ENCODE assay signal across 19 mouse cellular contexts in genomic region chr7:120157575-120158061, GRCm38 (mm10). TPM values are rescaled to one million over a fixed set of nuclear protein-coding genes. Genes with fewer than 3 reads are reported as not detected.
DNase-seq lines count a peak whose midpoint lies in the region; ATAC-seq and TF ChIP-seq lines count a peak whose summit lies in the region.
"Had no signal": no experiment of that assay in that cellular context is flagged by ENCODE, and none has a peak within 500 bp of the region (broad histone marks: within the 10 kb centered on the region; RNA-seq: fewer than 3 reads in every experiment).

No protein-coding gene starts in this region.

- H3K9ac ChIP-seq in forebrain, embryonic 13.5 days, result no peak overlapping the region
- H3K9ac ChIP-seq in hindbrain, postnatal 0 days (replicated peaks; ENCODE audit: low read length), result no peak overlapping the region
- no peak overlapping the region for H3K9ac ChIP-seq in kidney, embryonic 15.5 days
- H3K9ac ChIP-seq: limb, embryonic 15.5 days; stomach, embryonic 15.5 days had no signal

- intact Hi-C loops in left cerebral cortex, postnatal 14 days (cut with DNase I), result no loop called here
- intact Hi-C loops in left cerebral cortex, postnatal 36 days (cut with DNase I), result no loop called here

- peak; percentile 80 for ATAC-seq in forebrain, embryonic 13.5 days
- ATAC-seq in hindbrain, postnatal 0 days, result no peak
- no peak for ATAC-seq in kidney, embryonic 15.5 days (replicated peaks; ENCODE audit: low FRiP score)
- ATAC-seq: CD4-positive, CD25-positive, alpha-beta regulatory T cell, adult 4 months; inflammation-experienced regulatory T-cells, adult 6 months had no signal

- no peak for TF ChIP-seq CTCF in hindbrain, postnatal 0 days (IDR thresholded peaks at IDR 0.05; ENCODE audit: low read depth)

- WGBS in forebrain, embryonic 13.5 days, result 5% methylated on average over 5 of the region's 5 CpGs
- WGBS in hindbrain, postnatal 0 days, result 36% methylated on average over 5 of the region's 5 CpGs
- WGBS in kidney, embryonic 15.5 days, result 48% methylated on average over 5 of the region's 5 CpGs

- H3K27ac ChIP-seq in forebrain, embryonic 13.5 days, result peak overlapping the region; percentile 45; the same call in 1 of the 2 replicates
- H3K27ac ChIP-seq in hindbrain, postnatal 0 days, result no peak overlapping the region
- H3K27ac ChIP-seq in kidney, embryonic 15.5 days, result no peak overlapping the region
- H3K27ac ChIP-seq: limb, embryonic 15.5 days; stomach, embryonic 15.5 days had no signal

- H3K36me3 ChIP-seq in forebrain, embryonic 13.5 days (ENCODE audit: poor library complexity, severe bottlenecking), result no peaks in the 10 kb centered on the region
- H3K36me3 ChIP-seq in hindbrain, postnatal 0 days (ENCODE audit: insufficient read depth, low read length), result no peaks in the 10 kb centered on the region
- no peaks in the 10 kb centered on the region for H3K36me3 ChIP-seq in kidney, embryonic 15.5 days
- H3K36me3 ChIP-seq: limb, embryonic 15.5 days; stomach, embryonic 15.5 days had no signal

- peak; percentile 13 to 37 for DNase-seq in left cerebral cortex, postnatal 14 days (ENCODE audit: low spot score in 2 of 2)
- DNase-seq in left cerebral cortex, postnatal 36 days (ENCODE audit: low spot score in 2 of 2), result no peak
- peak; percentile 10 for DNase-seq in hindbrain, postnatal 0 days (ENCODE audit: low spot score)
- DNase-seq in retina, postnatal 7 days (ENCODE audit: low read depth, low spot score), result peak; percentile 27
- no peak for DNase-seq in urinary bladder, postnatal 4 days (ENCODE audit: low spot score in 2 of 2)
- DNase-seq: gastrocnemius, postnatal 10 days; lung, adult 2 months; right cerebral cortex, postnatal 25 days; thymus, postnatal 25 days had no signal

- H3K9me3 ChIP-seq in forebrain, embryonic 13.5 days (replicated peaks), result no peaks in the 10 kb centered on the region
- H3K9me3 ChIP-seq in hindbrain, postnatal 0 days (ENCODE audit: low read length), result no peaks in the 10 kb centered on the region
- no peaks in the 10 kb centered on the region for H3K9me3 ChIP-seq in kidney, embryonic 15.5 days (replicated peaks)
- H3K9me3 ChIP-seq: limb, embryonic 15.5 days; stomach, embryonic 15.5 days had no signal

- H3K4me3 ChIP-seq in forebrain, embryonic 13.5 days, result no peak overlapping the region
- no peak overlapping the region for H3K4me3 ChIP-seq in hindbrain, postnatal 0 days (ENCODE audit: low read length)
- H3K4me3 ChIP-seq in kidney, embryonic 15.5 days (replicated peaks), result no peak overlapping the region
- H3K4me3 ChIP-seq: limb, embryonic 15.5 days; stomach, embryonic 15.5 days had no signal

- H3K4me1 ChIP-seq in forebrain, embryonic 13.5 days, result peaks cover 21% of the 10 kb centered on the region
- peaks cover 6% of the 10 kb centered on the region; the same call in 1 of the 2 replicates for H3K4me1 ChIP-seq in hindbrain, postnatal 0 days (ENCODE audit: insufficient read depth, low read length)
- H3K4me1 ChIP-seq in kidney, embryonic 15.5 days, result no peaks in the 10 kb centered on the region
- H3K4me1 ChIP-seq: limb, embryonic 15.5 days; stomach, embryonic 15.5 days had no signal

- H3K4me2 ChIP-seq in forebrain, embryonic 13.5 days, result no peak overlapping the region
- H3K4me2 ChIP-seq in hindbrain, postnatal 0 days (ENCODE audit: low read depth, low read length), result no peak overlapping the region
- H3K4me2 ChIP-seq in kidney, embryonic 15.5 days, result no peak overlapping the region
- H3K4me2 ChIP-seq: limb, embryonic 15.5 days; stomach, embryonic 15.5 days had no signal

- H3K27me3 ChIP-seq in forebrain, embryonic 13.5 days, result peaks cover 79% of the 10 kb centered on the region
- H3K27me3 ChIP-seq in hindbrain, postnatal 0 days (ENCODE audit: insufficient read depth, low read length), result no peaks in the 10 kb centered on the region
- no peaks in the 10 kb centered on the region for H3K27me3 ChIP-seq in kidney, embryonic 15.5 days
- H3K27me3 ChIP-seq: limb, embryonic 15.5 days; stomach, embryonic 15.5 days had no signal

RNA-seq across cellular contexts. Expression of gene Zp2, which starts 12.5 kb away (rescaled TPM):
- under 1 TPM; 0.15 to 0.53 TPM for total RNA-seq in left cerebral cortex, postnatal 14 days (2021)
- total RNA-seq in left cerebral cortex, postnatal 36 days (2021), result under 1 TPM; 0.20 to 0.45 TPM
- not detected in 2 replicates for polyA plus RNA-seq in forebrain, embryonic 13.5 days (2015; fragmentation: Nextera tagmentation; extraction: Ambion mirVana)
- total RNA-seq in hindbrain, postnatal 0 days (2014; rRNA removed), result not detected in 2 replicates
- not detected in 2 replicates for polyA plus RNA-seq in hindbrain, postnatal 0 days (2015; fragmentation: Nextera tagmentation; extraction: Ambion mirVana)
- polyA plus RNA-seq in kidney, embryonic 15.5 days (2015; fragmentation: Nextera tagmentation; extraction: Ambion mirVana), result 0.17 and 0.19 TPM in 2 replicates
- total RNA-seq: megakaryocyte, adult 5-6 weeks; neutrophil, adult 5-6 weeks had no signal
- polyA plus RNA-seq: CD4-positive, CD25-positive, alpha-beta regulatory T cell, adult 4 months; heart, embryonic 14.5 days; inflammation-experienced regulatory T-cells, adult 6 months; stomach, embryonic 15.5 days had no signal

RNA-seq across cellular contexts. Expression of gene Anks4b, which starts 16.0 kb away (rescaled TPM):
- under 1 TPM; 0.30 to 0.48 TPM for total RNA-seq in left cerebral cortex, postnatal 14 days (2021)
- under 1 TPM; 0.22 to 0.54 TPM for total RNA-seq in left cerebral cortex, postnatal 36 days (2021)
- polyA plus RNA-seq in forebrain, embryonic 13.5 days (2015; fragmentation: Nextera tagmentation; extraction: Ambion mirVana), result not detected in 2 replicates
- total RNA-seq in hindbrain, postnatal 0 days (2014; rRNA removed), result not detected in 2 replicates
- not detected in 2 replicates for polyA plus RNA-seq in hindbrain, postnatal 0 days (2015; fragmentation: Nextera tagmentation; extraction: Ambion mirVana)
- polyA plus RNA-seq in kidney, embryonic 15.5 days (2015; fragmentation: Nextera tagmentation; extraction: Ambion mirVana), result 3.0 and 3.1 TPM in 2 replicates
- total RNA-seq: megakaryocyte, adult 5-6 weeks; neutrophil, adult 5-6 weeks had no signal
- polyA plus RNA-seq: CD4-positive, CD25-positive, alpha-beta regulatory T cell, adult 4 months; heart, embryonic 14.5 days; inflammation-experienced regulatory T-cells, adult 6 months; limb, embryonic 15.5 days; lung, adult 2 months had no signal

RNA-seq across cellular contexts. Expression of gene Crym, which starts 44.3 kb away (rescaled TPM):
- total RNA-seq in left cerebral cortex, postnatal 14 days (2021), result 100 to 1,000 TPM; 101 to 163 TPM
- 10 to 100 TPM; 74.8 to 88.4 TPM for total RNA-seq in left cerebral cortex, postnatal 36 days (2021)
- 10.4 and 10.8 TPM in 2 replicates for polyA plus RNA-seq in forebrain, embryonic 13.5 days (2015; fragmentation: Nextera tagmentation; extraction: Ambion mirVana)
- 9.4 and 16.9 TPM in 2 replicates for total RNA-seq in hindbrain, postnatal 0 days (2014; rRNA removed)
- 8.1 and 8.7 TPM in 2 replicates for polyA plus RNA-seq in hindbrain, postnatal 0 days (2015; fragmentation: Nextera tagmentation; extraction: Ambion mirVana)
- polyA plus RNA-seq in kidney, embryonic 15.5 days (2015; fragmentation: Nextera tagmentation; extraction: Ambion mirVana), result 72.5 and 76.1 TPM in 2 replicates
- total RNA-seq: megakaryocyte, adult 5-6 weeks; neutrophil, adult 5-6 weeks had no signal
- polyA plus RNA-seq: CD4-positive, CD25-positive, alpha-beta regulatory T cell, adult 4 months; inflammation-experienced regulatory T-cells, adult 6 months had no signal

RNA-seq across cellular contexts. Expression of gene Abca14, which starts 46.1 kb away (rescaled TPM):
- total RNA-seq in left cerebral cortex, postnatal 14 days (2021), result under 1 TPM in 1 of 2 experiments, not detected in 1; 0.13 TPM
- total RNA-seq in left cerebral cortex, postnatal 36 days (2021), result not detected
- not detected in 2 replicates for polyA plus RNA-seq in forebrain, embryonic 13.5 days (2015; fragmentation: Nextera tagmentation; extraction: Ambion mirVana)
- total RNA-seq in hindbrain, postnatal 0 days (2014; rRNA removed), result not detected in 2 replicates
- not detected in 2 replicates for polyA plus RNA-seq in hindbrain, postnatal 0 days (2015; fragmentation: Nextera tagmentation; extraction: Ambion mirVana)
- 0.22 TPM in 1 of 2 replicates, not detected in the other for polyA plus RNA-seq in kidney, embryonic 15.5 days (2015; fragmentation: Nextera tagmentation; extraction: Ambion mirVana)
- total RNA-seq: gastrocnemius, postnatal 10 days; left cerebral cortex, adult 18-20 months; megakaryocyte, adult 5-6 weeks; neutrophil, adult 5-6 weeks had no signal
- polyA plus RNA-seq: CD4-positive, CD25-positive, alpha-beta regulatory T cell, adult 4 months; heart, embryonic 14.5 days; inflammation-experienced regulatory T-cells, adult 6 months; limb, embryonic 15.5 days; stomach, embryonic 15.5 days had no signal

RNA-seq across cellular contexts. Expression of gene Tmem159, which starts 55.5 kb away (rescaled TPM):
- total RNA-seq in left cerebral cortex, postnatal 14 days (2021), result 10 to 100 TPM in 1 of 2 experiments, 1 to 10 TPM in 1; 9.8 to 13.1 TPM
- total RNA-seq in left cerebral cortex, postnatal 36 days (2021), result 10 to 100 TPM; 13.4 to 14.0 TPM
- polyA plus RNA-seq in forebrain, embryonic 13.5 days (2015; fragmentation: Nextera tagmentation; extraction: Ambion mirVana), result 5.6 and 5.7 TPM in 2 replicates
- total RNA-seq in hindbrain, postnatal 0 days (2014; rRNA removed), result 20.2 and 21.4 TPM in 2 replicates
- polyA plus RNA-seq in hindbrain, postnatal 0 days (2015; fragmentation: Nextera tagmentation; extraction: Ambion mirVana), result 23.0 and 26.5 TPM in 2 replicates
- polyA plus RNA-seq in kidney, embryonic 15.5 days (2015; fragmentation: Nextera tagmentation; extraction: Ambion mirVana), result 32.5 and 48.2 TPM in 2 replicates

Comparison
In these comparisons a context has a peak if more than half of its experiments do, and no peak if none do; other contexts are left out.
1. DNase-seq: peak in left cerebral cortex, postnatal 14 days (2 of 2), hindbrain, postnatal 0 days (single experiment) and retina, postnatal 7 days (single experiment); none in left cerebral cortex, postnatal 36 days (0 of 2) and urinary bladder, postnatal 4 days (0 of 2).